Mouse (Mus musculus) brown adipose tissue, adult 24 weeks (tissue): ENCODE results near the gene Cux1. TPM values are rescaled to one million over a fixed set of nuclear protein-coding genes. Genes with fewer than 3 reads are reported as not detected.
A peak's percentile ranks its signal among the peaks of the same experiment; 100 is the strongest.

Source experiments
- H3K27ac ChIP-seq: fragments of 200-500 bp; replicated peaks from 2 replicates; pipeline ENCODE4 v1.5.1; 2012; ENCODE audit warnings: low read depth, mild to moderate bottlenecking, low read length
- H3K4me1 ChIP-seq: fragments of 200-500 bp; 2 replicates; pipeline ENCODE4 v1.6.1; 2012; ENCODE audit warnings: low read length, mixed read lengths; ENCODE audit not compliant: control insufficient read depth, insufficient read depth, insufficient read length
- H3K4me3 ChIP-seq: fragments of 200-500 bp; 2 replicates; pipeline ENCODE4 v1.5.1; 2012; ENCODE audit warnings: low read depth, mild to moderate bottlenecking, low read length, moderate library complexity; ENCODE audit not compliant: insufficient read depth
- polyA plus RNA-seq: library from polyadenylated mRNA; stranded (reverse); fragments of >200 nt; gene quantifications from 2 replicates; pipeline ENCODE4 v1.2.4, GENCODE M21; 2012; ENCODE audit not compliant: missing spikeins, insufficient read depth, insufficient read length

Cux1 gene
- polyA plus RNA-seq, 1 experiment, result 45.7 TPM

GRCm38 (mm10) chr5:136465770-136466406 is 101.4 kb downstream of the Cux1 start:
- H3K4me3 ChIP-seq, result no peak overlapping the region
- no peak overlapping the region; the same call in 1 of the 2 replicates for H3K27ac ChIP-seq
- peaks cover 21% of the 10 kb centered on the region for H3K4me1 ChIP-seq

DNA sequence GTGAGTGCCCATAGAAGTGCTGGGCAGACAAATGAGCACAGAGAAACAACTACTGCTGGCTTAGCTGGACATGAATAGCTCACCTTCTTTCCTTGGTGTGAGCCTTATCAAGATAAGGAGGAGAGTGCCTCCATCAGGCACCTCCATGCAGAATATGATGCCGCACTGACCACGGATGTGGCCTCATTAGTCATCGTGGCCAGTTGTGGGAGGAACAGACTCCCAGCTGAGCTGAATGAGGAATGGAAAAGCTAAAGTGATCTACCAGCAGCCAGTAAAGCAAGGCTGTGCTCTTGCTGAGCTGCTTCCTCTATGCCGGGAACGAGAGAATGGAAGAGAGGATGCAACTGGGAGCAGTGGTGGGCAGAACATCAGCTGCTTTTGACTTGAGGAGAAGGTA is 101.9 kb downstream of the Cux1 start:
- H3K4me1 ChIP-seq, result peaks cover 19% of the 10 kb centered on the region
- no peak overlapping the region for H3K4me3 ChIP-seq
- H3K27ac ChIP-seq, result no peak overlapping the region

DNA sequence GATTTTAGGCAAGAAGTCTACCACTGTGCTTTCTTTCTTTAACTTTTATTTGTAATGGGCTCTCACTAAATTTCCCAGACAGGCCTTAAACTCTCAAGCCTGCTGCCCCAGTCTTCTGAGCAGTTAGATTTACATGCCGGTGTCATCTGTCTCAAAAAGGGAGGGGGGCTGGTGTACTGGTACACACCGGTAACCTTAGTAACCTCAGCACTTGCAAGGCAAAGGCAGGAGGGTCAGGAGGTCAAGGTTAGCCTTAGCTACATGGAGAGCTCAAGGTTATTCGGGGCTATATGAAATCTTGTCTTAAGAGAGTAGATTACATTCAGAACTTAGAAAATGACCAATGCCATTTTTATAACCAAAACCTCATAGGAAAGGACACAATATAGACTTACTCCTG is 102.4 kb downstream of the Cux1 start:
- H3K4me1 ChIP-seq, result peaks cover 19% of the 10 kb centered on the region
- peak overlapping the region; percentile 61; the same call in 1 of the 2 replicates for H3K27ac ChIP-seq
- no peak overlapping the region for H3K4me3 ChIP-seq

DNA sequence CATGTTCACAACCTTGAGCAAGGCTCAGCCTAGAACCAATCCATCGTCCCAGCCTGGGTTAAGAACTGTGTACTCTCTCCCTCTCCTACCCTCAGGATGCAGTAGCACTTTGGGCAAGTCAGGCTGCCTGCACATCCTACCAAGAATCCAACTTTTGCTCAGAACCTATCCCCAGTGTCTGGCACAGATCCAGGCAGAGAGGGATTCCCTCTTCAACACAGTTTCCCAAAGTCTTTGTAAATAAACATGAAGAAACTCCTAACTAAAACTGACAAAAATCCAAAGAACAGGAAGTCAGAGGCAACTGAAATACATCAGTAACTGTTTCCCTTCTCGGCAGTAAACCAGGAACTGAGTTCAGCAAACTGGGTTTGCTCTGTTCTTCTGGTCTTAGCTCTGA is 103.2 kb downstream of the Cux1 start:
- Histone ChIP-seq H3K27ac (peak overlapping the region; percentile 63), H3K4me1 (peaks cover 18% of the 10 kb centered on the region)

GRCm38 (mm10) chr5:136462613-136463012 is 104.7 kb downstream of the Cux1 start:
- no peak overlapping the region for H3K27ac ChIP-seq
- peaks cover 16% of the 10 kb centered on the region for H3K4me1 ChIP-seq

More for the DNA sequence above, 103.2 kb downstream of the Cux1 start:
- no peak overlapping the region for H3K4me3 ChIP-seq

DNA sequence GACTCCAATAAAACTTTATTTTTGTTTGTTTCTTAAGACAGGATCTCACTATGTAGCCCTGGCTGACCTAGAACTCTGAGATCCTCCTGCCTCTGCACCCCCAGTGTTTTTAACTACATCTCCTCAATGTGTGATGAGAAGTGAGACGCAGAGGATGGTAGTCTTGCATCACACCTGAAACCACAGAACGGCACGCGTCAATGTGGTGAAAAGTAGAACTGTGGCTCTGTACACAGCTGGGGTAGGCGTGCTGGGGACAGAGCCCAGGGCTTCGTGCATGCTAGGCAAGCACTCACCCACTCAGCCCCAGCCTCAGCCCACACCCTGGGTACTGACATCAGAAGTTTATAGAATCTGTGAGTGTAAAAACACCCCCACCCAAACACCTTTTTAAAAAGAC is 107.4 kb downstream of the Cux1 start:
- Histone ChIP-seq H3K4me3 (no peak overlapping the region), H3K4me1 (peaks cover 12% of the 10 kb centered on the region), H3K27ac (no peak overlapping the region)

More at GRCm38 (mm10) chr5:136462613-136463012, 104.7 kb downstream of the Cux1 start:
- no peak overlapping the region for H3K4me3 ChIP-seq

GRCm38 (mm10) chr5:136458893-136459499 is 108.3 kb downstream of the Cux1 start:
- 0 out of 2 replicates have a peak overlapping the region, but pooled peaks have one; percentile 3 for H3K27ac ChIP-seq
- peaks cover 12% of the 10 kb centered on the region for H3K4me1 ChIP-seq
- H3K4me3 ChIP-seq, result no peak overlapping the region

GRCm38 (mm10) chr5:136458102-136458863 is 109.0 kb downstream of the Cux1 start:
- H3K27ac ChIP-seq, result peak overlapping the region; percentile 5
- H3K4me1 ChIP-seq, result peaks cover 12% of the 10 kb centered on the region

DNA sequence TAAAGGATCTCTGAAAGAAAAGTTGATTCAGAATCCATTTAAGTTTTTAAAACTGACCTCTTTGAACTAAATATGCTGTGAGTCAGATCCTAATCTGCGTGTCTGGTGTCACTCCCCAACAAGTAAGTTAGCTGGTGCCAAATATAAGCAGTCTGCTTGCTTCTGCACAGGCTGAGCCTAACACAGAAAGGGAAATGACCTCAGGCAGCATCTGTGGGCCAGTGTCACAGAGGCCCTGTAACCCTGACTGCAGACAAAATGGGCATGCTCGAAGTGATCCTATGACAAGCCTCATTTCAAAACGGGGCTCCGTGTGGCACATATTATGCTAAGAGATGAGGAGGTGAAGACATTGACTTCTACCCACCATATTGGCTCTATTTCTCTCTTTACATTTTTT is 110.9 kb downstream of the Cux1 start:
- Histone ChIP-seq H3K4me1 (peaks cover 6% of the 10 kb centered on the region), H3K4me3 (no peak overlapping the region), H3K27ac (no peak overlapping the region)

More at GRCm38 (mm10) chr5:136458102-136458863, 109.0 kb downstream of the Cux1 start:
- H3K4me3 ChIP-seq, result no peak overlapping the region

GRCm38 (mm10) chr5:136452681-136453080 is 114.6 kb downstream of the Cux1 start:
- H3K4me3 ChIP-seq, result no peak overlapping the region
- peaks cover 6% of the 10 kb centered on the region for H3K4me1 ChIP-seq
- H3K27ac ChIP-seq, result no peak overlapping the region

GRCm38 (mm10) chr5:136449801-136450200 is 117.5 kb downstream of the Cux1 start:
- Histone ChIP-seq H3K4me3 (no peak overlapping the region), H3K4me1 (peaks cover 11% of the 10 kb centered on the region), H3K27ac (no peak overlapping the region)

DNA sequence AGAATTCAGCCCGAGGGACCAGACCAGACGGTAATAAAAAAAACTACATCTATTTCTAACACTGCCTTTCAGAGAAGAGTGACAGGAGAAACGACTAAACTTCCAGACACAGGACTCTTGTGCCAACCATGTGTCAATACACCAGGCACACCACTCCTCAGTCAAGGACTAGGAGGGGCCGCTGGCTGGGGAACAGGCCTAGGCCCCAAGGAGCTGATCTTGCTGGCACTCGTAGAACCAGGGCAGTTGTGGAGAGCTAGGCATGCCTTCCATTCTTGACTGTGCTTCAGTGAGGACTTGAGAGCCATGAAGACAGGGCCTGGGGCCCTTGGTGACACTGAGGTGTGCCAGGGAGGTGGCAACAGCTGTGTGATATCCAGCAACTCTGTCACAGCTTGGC is 121.3 kb downstream of the Cux1 start:
- peaks cover 10% of the 10 kb centered on the region for H3K4me1 ChIP-seq
- H3K4me3 ChIP-seq, result no peak overlapping the region
- H3K27ac ChIP-seq, result no peak overlapping the region

DNA sequence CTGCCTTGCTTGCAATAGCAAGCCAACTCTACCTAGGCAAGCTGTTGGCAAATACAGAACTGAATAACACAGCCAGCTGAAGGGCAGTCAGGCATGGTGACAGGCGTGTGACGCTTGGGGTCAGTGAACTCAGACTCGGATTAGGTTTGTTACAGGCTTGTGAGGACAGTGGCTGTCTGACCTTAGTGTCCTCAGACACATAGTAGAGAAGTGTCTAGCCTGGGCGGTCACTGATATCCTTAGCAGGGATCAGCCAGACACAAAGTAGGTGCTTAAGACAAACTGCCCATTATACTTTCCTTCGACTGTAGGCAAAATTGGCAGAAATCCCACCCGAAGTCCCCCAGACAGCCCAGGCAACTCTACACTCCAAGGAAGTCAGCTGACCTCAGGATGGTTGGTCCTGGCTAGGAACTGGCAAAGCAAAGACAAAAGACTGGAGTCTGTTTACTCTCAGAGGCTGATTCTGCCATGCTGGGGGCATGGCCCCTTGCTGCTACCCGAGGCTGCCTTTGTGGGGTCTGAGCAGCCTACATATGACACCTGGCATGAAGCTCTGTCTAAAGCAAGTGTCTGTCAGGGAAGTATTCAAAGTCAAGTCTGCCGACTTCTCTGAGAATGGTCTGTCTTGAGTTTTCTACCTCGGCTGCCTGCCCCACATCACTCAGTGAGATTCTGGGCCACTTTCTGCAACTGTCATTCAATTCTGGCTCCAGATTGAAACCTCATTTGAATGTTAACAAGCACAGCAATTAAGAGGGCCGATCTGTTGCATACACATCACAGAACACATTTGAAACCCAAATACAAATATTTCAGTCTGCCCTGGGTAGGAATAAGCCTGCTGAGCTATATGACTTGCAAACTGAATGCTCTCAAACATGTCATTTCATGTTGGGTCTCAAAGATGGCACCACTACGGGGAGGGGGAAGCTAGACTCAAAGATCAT is 124.8 kb downstream of the Cux1 start:
- H3K4me1 ChIP-seq, result peaks cover 8% of the 10 kb centered on the region
- no peak overlapping the region for H3K27ac ChIP-seq
- no peak overlapping the region for H3K4me3 ChIP-seq

- H3K4me3 ChIP-seq, result no peak overlapping the region
- H3K27ac ChIP-seq, result no peak overlapping the region
- peaks cover 24% of the 10 kb centered on the region for H3K4me1 ChIP-seq
These were observed 137.6 kb downstream of the Cux1 start for GRCm38 (mm10) chr5:136429647-136430046.
